ENCODE assay signal across 11 mouse cellular contexts in genomic region chr11:94987851-94988250, GRCm38 (mm10). TPM values are rescaled to one million over a fixed set of nuclear protein-coding genes. Genes with fewer than 3 reads are reported as not detected.
DNase-seq lines count a peak whose midpoint lies in the region; ATAC-seq and TF ChIP-seq lines count a peak whose summit lies in the region.
"Had no signal": no experiment of that assay in that cellular context is flagged by ENCODE, and none has a peak within 500 bp of the region (broad histone marks: within the 10 kb centered on the region; RNA-seq: fewer than 3 reads in every experiment).

No protein-coding gene starts in this region.

- H3K9ac ChIP-seq in kidney, embryonic 16.5 days (replicated peaks; ENCODE audit: low read length), result no peak overlapping the region
- H3K9ac ChIP-seq in MEL (ENCODE audit: control insufficient read depth, low read depth, low read length, poor library complexity, severe bottlenecking), result peak overlapping the region; percentile 76
- H3K9ac ChIP-seq in liver, embryonic 12.5 days, result peak overlapping the region; percentile 12; the same call in 1 of the 2 replicates

- H3K27me3 ChIP-seq in kidney, adult 2 months (replicated peaks; ENCODE audit: control insufficient read depth, insufficient read depth, low read length), result no peaks in the 10 kb centered on the region
- no peaks in the 10 kb centered on the region for H3K27me3 ChIP-seq in kidney, embryonic 16.5 days (ENCODE audit: insufficient read depth, low read length)
- no peaks in the 10 kb centered on the region for H3K27me3 ChIP-seq in MEL (ENCODE audit: control insufficient read depth in 1 of 2, insufficient read depth in 2 of 2, low read length in 2 of 2)
- no peaks in the 10 kb centered on the region for H3K27me3 ChIP-seq in liver, embryonic 12.5 days (replicated peaks)
- H3K27me3 ChIP-seq: limb, embryonic 12.5 days had no signal

- no peaks in the 10 kb centered on the region for H3K9me3 ChIP-seq in kidney, embryonic 16.5 days (ENCODE audit: low read length)
- no peaks in the 10 kb centered on the region for H3K9me3 ChIP-seq in MEL (replicated peaks; ENCODE audit: insufficient read depth, low read length)
- H3K9me3 ChIP-seq in liver, embryonic 12.5 days (replicated peaks), result no peaks in the 10 kb centered on the region
- H3K9me3 ChIP-seq: limb, embryonic 12.5 days had no signal

- H3K79me2 ChIP-seq in MEL (ENCODE audit: control insufficient read depth, insufficient read depth, low read length, poor library complexity), result peaks cover 30% of the 10 kb centered on the region

- no peak for ATAC-seq in kidney, embryonic 16.5 days (ENCODE audit: low FRiP score, low TSS enrichment)
- no peak for ATAC-seq in liver, embryonic 12.5 days
- no peak for ATAC-seq in megakaryocyte, adult 5-6 weeks (ENCODE audit: poor library complexity, severe bottlenecking)
- ATAC-seq in inflammation-experienced regulatory T-cells, adult 6 months, result no peak

- no peak for TF ChIP-seq CTCF in kidney, adult 2 months (conservative IDR thresholded peaks at IDR 0.05; ENCODE audit: insufficient read depth, insufficient read length, low read depth, low read length)
- TF ChIP-seq CTCF in MEL (IDR thresholded peaks at IDR 0.05 in 2 of 3, conservative IDR thresholded peaks at IDR 0.05 in 1 of 3; ENCODE audit: control insufficient read depth in 1 of 3, insufficient read depth in 1 of 3, low read depth in 2 of 3, low read length in 3 of 3, poor library complexity in 1 of 3, severe bottlenecking in 1 of 3), result no peak

- H3K4me2 ChIP-seq in kidney, embryonic 16.5 days (replicated peaks; ENCODE audit: low read depth, low read length), result no peak overlapping the region
- peak overlapping the region; percentile 94 for H3K4me2 ChIP-seq in liver, embryonic 12.5 days
- H3K4me2 ChIP-seq: limb, embryonic 12.5 days had no signal

- TF ChIP-seq POLR2A in kidney, adult 2 months (IDR thresholded peaks at IDR 0.05; ENCODE audit: low read depth, low read length), result no peak
- TF ChIP-seq POLR2A in MEL (IDR thresholded peaks at IDR 0.05; ENCODE audit: control insufficient read depth in 1 of 2, insufficient read depth in 1 of 2, low read depth in 1 of 2, low read length in 2 of 2, poor library complexity in 1 of 2), result peak in 1 of 2 experiments; percentile 50; a peak in 1 of 4 replicates

- TF ChIP-seq EP300 in MEL (IDR thresholded peaks at IDR 0.05; ENCODE audit: low read depth in 1 of 2, low read length in 2 of 2), result peak; percentile 40 to 74; a peak in 3 of 4 replicates

- no peak overlapping the region for H3K4me3 ChIP-seq in kidney, adult 2 months (ENCODE audit: insufficient read depth, low read depth, low read length)
- no peak overlapping the region for H3K4me3 ChIP-seq in kidney, embryonic 16.5 days (ENCODE audit: low read length)
- peak overlapping the region; percentile 62 to 79 for H3K4me3 ChIP-seq in MEL (ENCODE audit: control insufficient read depth in 1 of 2, insufficient read depth in 1 of 2, low read depth in 2 of 2, low read length in 2 of 2)
- H3K4me3 ChIP-seq in liver, embryonic 12.5 days, result no peak overlapping the region
- H3K4me3 ChIP-seq: limb, embryonic 12.5 days had no signal

- 79% methylated on average over 8 of the region's 8 CpGs for WGBS in kidney, adult 2 months
- 89% methylated on average over 8 of the region's 8 CpGs for WGBS in kidney, embryonic 16.5 days
- WGBS in liver, embryonic 12.5 days (ENCODE audit: insufficient replicate concordance), result 75% methylated on average over 8 of the region's 8 CpGs

- H3K36me3 ChIP-seq in kidney, adult 2 months (ENCODE audit: control insufficient read depth, insufficient read depth, low read length), result no peaks in the 10 kb centered on the region
- H3K36me3 ChIP-seq in kidney, embryonic 16.5 days (ENCODE audit: insufficient read depth, low read length), result no peaks in the 10 kb centered on the region
- peaks cover 0 to 22% of the 10 kb centered on the region in 2 experiments; a peak in 2 of 4 replicates for H3K36me3 ChIP-seq in MEL (ENCODE audit: control insufficient read depth in 1 of 2, insufficient read depth in 2 of 2, low read length in 2 of 2)
- no peaks in the 10 kb centered on the region for H3K36me3 ChIP-seq in liver, embryonic 12.5 days
- H3K36me3 ChIP-seq: limb, embryonic 12.5 days had no signal

- DNase-seq in kidney, adult 2 months, result no peak
- DNase-seq in MEL (ENCODE audit: low read depth, low spot score), result peak; percentile 89
- DNase-seq in adrenal gland, adult 8-10 months, result peak; percentile 26
- DNase-seq in lung, postnatal 36 days, result no peak

- TF ChIP-seq RAD21 in MEL (IDR thresholded peaks at IDR 0.05; ENCODE audit: low read depth, low read length), result no peak

- H3K4me1 ChIP-seq in kidney, adult 2 months (ENCODE audit: control insufficient read depth, insufficient read depth, low read length), result peaks cover 16% of the 10 kb centered on the region
- H3K4me1 ChIP-seq in kidney, embryonic 16.5 days (ENCODE audit: insufficient read depth, low read length), result peaks cover 37% of the 10 kb centered on the region
- peaks cover 13 to 26% of the 10 kb centered on the region in 2 experiments for H3K4me1 ChIP-seq in MEL (ENCODE audit: control insufficient read depth in 1 of 2, insufficient read depth in 2 of 2, low read length in 2 of 2)
- peaks cover 72% of the 10 kb centered on the region for H3K4me1 ChIP-seq in liver, embryonic 12.5 days

- H3K27ac ChIP-seq in kidney, adult 2 months (ENCODE audit: insufficient read depth, low read depth, low read length), result peak overlapping the region; percentile 26
- no peak overlapping the region for H3K27ac ChIP-seq in kidney, embryonic 16.5 days (ENCODE audit: low read length)
- H3K27ac ChIP-seq in MEL (ENCODE audit: control insufficient read depth, low read depth, low read length), result peak overlapping the region; percentile 63
- H3K27ac ChIP-seq in liver, embryonic 12.5 days, result peak overlapping the region; percentile 12; the same call in 1 of the 2 replicates
- H3K27ac ChIP-seq: limb, embryonic 12.5 days had no signal

RNA-seq across cellular contexts. Expression of gene Ppp1r9b, which starts 3.0 kb away (rescaled TPM):
- 24.1 and 29.9 TPM in 2 replicates for polyA plus RNA-seq in kidney, adult 2 months (2012; rRNA removed)
- 9.9 and 10.7 TPM in 2 replicates for polyA plus RNA-seq in kidney, embryonic 16.5 days (2015; fragmentation: Nextera tagmentation; extraction: Ambion mirVana)
- 113 and 150 TPM in 2 replicates for total RNA-seq in MEL (2012; rRNA removed)
- 100 to 1,000 TPM in 1 of 2 experiments, 10 to 100 TPM in 1; 47.0 to 169 TPM for polyA plus RNA-seq in MEL (2012; ENCODE audit: insufficient read depth in 1 of 2, insufficient read length in 2 of 2, low read depth in 1 of 2, low replicate concordance in 2 of 2, missing spikeins in 1 of 2)
- total RNA-seq in adrenal gland, adult 8-10 months (2022), result 100 to 1,000 TPM; 116 to 149 (median 131) TPM
- 13.4 and 14.1 TPM in 2 replicates for polyA plus RNA-seq in liver, embryonic 12.5 days (2016; fragmentation: Nextera tagmentation; extraction: Ambion mirVana)
- total RNA-seq in megakaryocyte, adult 5-6 weeks (2015), result 73.7 and 76.7 TPM in 2 replicates
- 155 and 158 TPM in 2 replicates for total RNA-seq in megakaryocyte, adult 5-6 weeks (2017)
- 10 to 100 TPM; 19.1 to 24.8 (median 24.8) TPM for polyA plus RNA-seq in inflammation-experienced regulatory T-cells, adult 6 months (2017; shearing (Covaris generic))

RNA-seq across cellular contexts. Expression of gene Sgca, which starts 11.7 kb away (rescaled TPM):
- 5.0 and 23.9 TPM in 2 replicates for polyA plus RNA-seq in kidney, adult 2 months (2012; rRNA removed)
- 0.19 and 0.71 TPM in 2 replicates for polyA plus RNA-seq in kidney, embryonic 16.5 days (2015; fragmentation: Nextera tagmentation; extraction: Ambion mirVana)
- not detected in 2 replicates for total RNA-seq in MEL (2012; rRNA removed)
- not detected for polyA plus RNA-seq in MEL (2012; ENCODE audit: insufficient read depth in 1 of 2, insufficient read length in 2 of 2, low read depth in 1 of 2, low replicate concordance in 2 of 2, missing spikeins in 1 of 2)
- total RNA-seq in adrenal gland, adult 8-10 months (2022), result not detected
- polyA plus RNA-seq in liver, embryonic 12.5 days (2016; fragmentation: Nextera tagmentation; extraction: Ambion mirVana), result 0.17 TPM in 1 of 2 replicates, not detected in the other
- not detected in 2 replicates for total RNA-seq in megakaryocyte, adult 5-6 weeks (2015)
- total RNA-seq in megakaryocyte, adult 5-6 weeks (2017), result not detected in 2 replicates
- polyA plus RNA-seq in inflammation-experienced regulatory T-cells, adult 6 months (2017; shearing (Covaris generic)), result not detected
- total RNA-seq: neutrophil, adult 5-6 weeks had no signal

RNA-seq across cellular contexts. Expression of gene Hils1, which starts 20.5 kb away (rescaled TPM):
- polyA plus RNA-seq in kidney, adult 2 months (2012; rRNA removed), result 0.56 TPM in 1 of 2 replicates, not detected in the other
- polyA plus RNA-seq in kidney, embryonic 16.5 days (2015; fragmentation: Nextera tagmentation; extraction: Ambion mirVana), result not detected in 2 replicates
- total RNA-seq in MEL (2012; rRNA removed), result not detected in 2 replicates
- not detected for polyA plus RNA-seq in MEL (2012; ENCODE audit: insufficient read depth in 1 of 2, insufficient read length in 2 of 2, low read depth in 1 of 2, low replicate concordance in 2 of 2, missing spikeins in 1 of 2)
- total RNA-seq in adrenal gland, adult 8-10 months (2022), result not detected
- not detected in 2 replicates for polyA plus RNA-seq in liver, embryonic 12.5 days (2016; fragmentation: Nextera tagmentation; extraction: Ambion mirVana)
- total RNA-seq in megakaryocyte, adult 5-6 weeks (2015), result not detected in 2 replicates
- total RNA-seq in megakaryocyte, adult 5-6 weeks (2017), result not detected in 2 replicates
- not detected for polyA plus RNA-seq in inflammation-experienced regulatory T-cells, adult 6 months (2017; shearing (Covaris generic))
- total RNA-seq: neutrophil, adult 5-6 weeks had no signal
- polyA plus RNA-seq: hindbrain, embryonic 11.5 days; limb, embryonic 12.5 days had no signal

RNA-seq across cellular contexts. Expression of gene Samd14, which starts 21.8 kb away (rescaled TPM):
- 3.2 and 3.7 TPM in 2 replicates for polyA plus RNA-seq in kidney, adult 2 months (2012; rRNA removed)
- 19.2 and 21.2 TPM in 2 replicates for polyA plus RNA-seq in kidney, embryonic 16.5 days (2015; fragmentation: Nextera tagmentation; extraction: Ambion mirVana)
- total RNA-seq in MEL (2012; rRNA removed), result 35.8 and 57.6 TPM in 2 replicates
- 1,000 to 10,000 TPM in 1 of 2 experiments, 100 to 1,000 TPM in 1; 101 to 1,219 TPM for polyA plus RNA-seq in MEL (2012; ENCODE audit: insufficient read depth in 1 of 2, insufficient read length in 2 of 2, low read depth in 1 of 2, low replicate concordance in 2 of 2, missing spikeins in 1 of 2)
- 1 to 10 TPM; 3.9 to 9.1 (median 5.6) TPM for total RNA-seq in adrenal gland, adult 8-10 months (2022)
- polyA plus RNA-seq in liver, embryonic 12.5 days (2016; fragmentation: Nextera tagmentation; extraction: Ambion mirVana), result 53.8 and 56.7 TPM in 2 replicates
- total RNA-seq in megakaryocyte, adult 5-6 weeks (2015), result 0.74 and 1.0 TPM in 2 replicates
- total RNA-seq in megakaryocyte, adult 5-6 weeks (2017), result 0.18 and 0.69 TPM in 2 replicates
- polyA plus RNA-seq in inflammation-experienced regulatory T-cells, adult 6 months (2017; shearing (Covaris generic)), result under 1 TPM; 0.18 to 0.61 (median 0.46) TPM

RNA-seq across cellular contexts. Expression of gene Col1a1, which starts 51.8 kb away (rescaled TPM):
- polyA plus RNA-seq in kidney, adult 2 months (2012; rRNA removed), result 25.3 and 29.6 TPM in 2 replicates
- polyA plus RNA-seq in kidney, embryonic 16.5 days (2015; fragmentation: Nextera tagmentation; extraction: Ambion mirVana), result 869 and 941 TPM in 2 replicates
- 0.12 and 0.20 TPM in 2 replicates for total RNA-seq in MEL (2012; rRNA removed)
- under 1 TPM in 1 of 2 experiments, not detected in 1; 0.61 TPM for polyA plus RNA-seq in MEL (2012; ENCODE audit: insufficient read depth in 1 of 2, insufficient read length in 2 of 2, low read depth in 1 of 2, low replicate concordance in 2 of 2, missing spikeins in 1 of 2)
- 10 to 100 TPM; 25.9 to 57.5 (median 32.5) TPM for total RNA-seq in adrenal gland, adult 8-10 months (2022)
- polyA plus RNA-seq in liver, embryonic 12.5 days (2016; fragmentation: Nextera tagmentation; extraction: Ambion mirVana), result 135 and 153 TPM in 2 replicates
- 0.36 and 0.42 TPM in 2 replicates for total RNA-seq in megakaryocyte, adult 5-6 weeks (2015)
- total RNA-seq in megakaryocyte, adult 5-6 weeks (2017), result 0.49 and 4.8 TPM in 2 replicates
- polyA plus RNA-seq in inflammation-experienced regulatory T-cells, adult 6 months (2017; shearing (Covaris generic)), result under 1 TPM; 0.13 to 0.62 (median 0.15) TPM
- total RNA-seq: neutrophil, adult 5-6 weeks had no signal

Comparison
In these comparisons a context has a peak if more than half of its experiments do, and no peak if none do; other contexts are left out.
1. DNase-seq: peak in MEL (single experiment) and adrenal gland, adult 8-10 months (single experiment); none in kidney, adult 2 months (single experiment) and lung, postnatal 36 days (single experiment).
2. H3K4me3 ChIP-seq: peak in MEL (2 of 2); none in kidney, adult 2 months (single experiment), kidney, embryonic 16.5 days (single experiment) and liver, embryonic 12.5 days (single experiment).